Mouse (Mus musculus) forebrain, embryonic 16.5 days (tissue): ENCODE data around the gene Otoa. TPM values are rescaled to one million over a fixed set of nuclear protein-coding genes. Genes with fewer than 3 reads are reported as not detected.

ENCODE experiments used
- ATAC-seq: fragments of 200-750 bp; cut with Nextera tagmentation; 2 replicates; pipeline ENCODE4 v1.8.0; 2017; ENCODE audit warnings: mild to moderate bottlenecking, moderate library complexity
- H3K27ac ChIP-seq: fragments of 300-500 bp; sonication (generic); 2 replicates; pipeline ENCODE4 v1.5.1; 2014; ENCODE audit warnings: low read length, control low read depth
- H3K27me3 ChIP-seq: fragments of 300-500 bp; sonication (generic); replicated peaks from 2 replicates; pipeline ENCODE4 v1.6.1; 2014; ENCODE audit warnings: low read length; ENCODE audit not compliant: control insufficient read depth, insufficient read depth
- H3K36me3 ChIP-seq: fragments of 300-500 bp; sonication (generic); 2 replicates; pipeline ENCODE4 v1.6.1; 2014; ENCODE audit not compliant: control insufficient read depth, insufficient read depth
- H3K4me1 ChIP-seq: fragments of 300-500 bp; sonication (generic); replicated peaks from 2 replicates; pipeline ENCODE4 v1.6.1; 2014; ENCODE audit warnings: low read length; ENCODE audit not compliant: control insufficient read depth, insufficient read depth
- H3K4me2 ChIP-seq: fragments of 300-500 bp; sonication (generic); 2 replicates; pipeline ENCODE4 v1.6.1; 2014; ENCODE audit warnings: mild to moderate bottlenecking, low read length, control low read depth
- H3K4me3 ChIP-seq: fragments of 300-500 bp; sonication (generic); replicated peaks from 2 replicates; pipeline ENCODE4 v1.5.1; 2014; ENCODE audit warnings: mild to moderate bottlenecking, low read length, control low read depth
- H3K9ac ChIP-seq: fragments of 300-500 bp; sonication (generic); replicated peaks from 2 replicates; pipeline ENCODE4 v1.6.1; 2014; ENCODE audit warnings: low read depth, low read length, control low read depth
- H3K9me3 ChIP-seq: fragments of 300-500 bp; sonication (generic); 2 replicates; pipeline ENCODE4 v1.6.1; 2016; ENCODE audit warnings: low read length; ENCODE audit not compliant: control insufficient read depth
- WGBS: fragments of 180-500 bp; shearing (Covaris S2); extraction: QIAGEN DNeasy Blood & Tissue Kit; methylation state at CpG from one replicate; pipeline ENCODE4 v1.1.7; 2014; 5-methylcytosine and 5-hydroxymethylcytosine counted together
- polyA plus RNA-seq: library from polyadenylated mRNA; unstranded; fragments of >200 nt; fragmentation: Nextera tagmentation; extraction: Ambion mirVana; gene quantifications from 2 replicates; pipeline ENCODE4 v1.2.1, GENCODE M21; 2015

The Otoa gene
- polyA plus RNA-seq, 1 experiment from 2014 or later, result not detected

GRCm38 (mm10) chr7:121045671-121046453 lies 35.6 kb upstream of the Otoa start:
- no peak overlapping the region for H3K4me2 ChIP-seq
- no peaks in the 10 kb centered on the region for H3K4me1 ChIP-seq
- no peaks in the 10 kb centered on the region for H3K9me3 ChIP-seq
- 97% methylated on average over 6 of the region's 6 CpGs for WGBS
- no peaks in the 10 kb centered on the region for H3K36me3 ChIP-seq
- no peak for ATAC-seq
- H3K9ac ChIP-seq, result no peak overlapping the region
- no peak overlapping the region for H3K27ac ChIP-seq
- no peaks in the 10 kb centered on the region for H3K27me3 ChIP-seq
- no peak overlapping the region for H3K4me3 ChIP-seq

GRCm38 (mm10) chr7:121047624-121048023 lies 33.8 kb upstream of the Otoa start:
- no peak overlapping the region for H3K4me3 ChIP-seq
- no peak overlapping the region for H3K4me2 ChIP-seq
- WGBS, result 100% methylated on average over 2 of the region's 2 CpGs
- H3K9me3 ChIP-seq, result no peaks in the 10 kb centered on the region
- no peaks in the 10 kb centered on the region; the same call in 1 of the 2 replicates for H3K36me3 ChIP-seq
- no peak for ATAC-seq
- H3K27ac ChIP-seq, result no peak overlapping the region
- no peaks in the 10 kb centered on the region for H3K4me1 ChIP-seq
- no peak overlapping the region for H3K9ac ChIP-seq
- H3K27me3 ChIP-seq, result no peaks in the 10 kb centered on the region

GRCm38 (mm10) chr7:121053071-121053470 lies 28.4 kb upstream of the Otoa start:
- H3K4me1 ChIP-seq, result no peaks in the 10 kb centered on the region
- no peak overlapping the region for H3K27ac ChIP-seq
- no peak for ATAC-seq
- WGBS, result 87% methylated on average over 4 of the region's 4 CpGs
- peaks cover 4% of the 10 kb centered on the region for H3K36me3 ChIP-seq
- H3K9ac ChIP-seq, result no peak overlapping the region
- no peak overlapping the region for H3K4me3 ChIP-seq
- no peaks in the 10 kb centered on the region for H3K27me3 ChIP-seq
- no peak overlapping the region for H3K4me2 ChIP-seq
- H3K9me3 ChIP-seq, result no peaks in the 10 kb centered on the region

- 61% methylated on average over 6 of the region's 6 CpGs for WGBS
- no peak overlapping the region for H3K4me2 ChIP-seq
- no peak overlapping the region for H3K9ac ChIP-seq
- H3K36me3 ChIP-seq, result peaks cover 12% of the 10 kb centered on the region
- H3K27me3 ChIP-seq, result no peaks in the 10 kb centered on the region
- no peak overlapping the region for H3K4me3 ChIP-seq
- no peak overlapping the region for H3K27ac ChIP-seq
- ATAC-seq, result no peak
- H3K9me3 ChIP-seq, result no peaks in the 10 kb centered on the region
- peaks cover 4% of the 10 kb centered on the region for H3K4me1 ChIP-seq
These were observed 21.8 kb upstream of the Otoa start for GRCm38 (mm10) chr7:121059477-121060218.

GRCm38 (mm10) chr7:121064309-121064708 lies 17.1 kb upstream of the Otoa start:
- Histone ChIP-seq H3K36me3 (0 out of 2 replicates have a peak, but pooled peaks cover under 1% of the 10 kb centered on the region), H3K4me2 (no peak overlapping the region), H3K4me1 (peaks cover 4% of the 10 kb centered on the region), H3K9ac (no peak overlapping the region), H3K27me3 (no peaks in the 10 kb centered on the region), H3K4me3 (no peak overlapping the region), H3K27ac (no peak overlapping the region), H3K9me3 (no peaks in the 10 kb centered on the region)
- no peak for ATAC-seq
- 63% methylated on average over 4 of the region's 4 CpGs for WGBS

DNA sequence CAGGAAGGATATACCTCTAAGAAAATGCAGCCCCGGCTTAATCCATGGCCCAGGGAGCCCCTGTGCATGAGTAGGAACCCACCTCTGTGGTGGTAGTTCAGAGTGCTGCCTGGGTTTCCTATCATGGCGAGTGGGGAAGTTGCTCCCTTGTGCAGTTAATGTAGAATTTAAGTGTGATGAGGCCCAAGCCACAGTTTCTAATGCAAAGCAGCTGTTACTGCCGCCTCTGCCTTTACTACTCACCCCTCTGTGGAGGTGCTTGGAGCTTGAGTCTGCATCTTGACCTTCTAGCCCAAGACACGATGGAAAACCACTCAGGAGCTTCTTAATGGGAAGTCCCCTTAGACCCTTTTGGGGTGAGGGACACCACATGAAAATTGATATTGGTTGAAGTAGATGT lies 10.2 kb upstream of the Otoa start:
- Histone ChIP-seq H3K9ac (no peak overlapping the region), H3K4me1 (no peaks in the 10 kb centered on the region), H3K36me3 (no peaks in the 10 kb centered on the region), H3K4me3 (no peak overlapping the region), H3K4me2 (no peak overlapping the region), H3K27ac (no peak overlapping the region), H3K27me3 (no peaks in the 10 kb centered on the region), H3K9me3 (no peaks in the 10 kb centered on the region)
- 91% methylated on average over 4 of the region's 4 CpGs for WGBS
- no peak for ATAC-seq

DNA sequence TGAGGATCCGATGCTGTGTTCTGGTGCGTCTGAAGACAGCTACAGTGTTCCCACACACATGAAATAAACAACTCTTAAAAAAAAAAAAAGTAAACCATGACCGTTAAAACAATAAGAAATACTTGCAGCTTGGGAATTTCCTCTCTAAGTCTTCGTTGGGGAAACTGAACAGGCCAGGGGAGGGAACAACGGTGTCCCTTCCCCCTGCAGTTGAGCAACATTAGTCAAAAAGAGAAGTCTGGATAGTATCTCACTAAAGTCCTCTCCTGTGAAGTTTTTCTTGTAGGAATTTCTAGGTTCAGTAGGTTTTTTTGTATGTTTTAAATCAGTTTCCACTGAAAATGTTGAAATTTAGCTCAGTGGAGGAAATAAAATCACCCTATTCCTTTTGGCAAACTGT lies 8.9 kb upstream of the Otoa start:
- Histone ChIP-seq H3K27ac (no peak overlapping the region), H3K9me3 (no peaks in the 10 kb centered on the region), H3K27me3 (no peaks in the 10 kb centered on the region), H3K4me2 (no peak overlapping the region), H3K9ac (no peak overlapping the region), H3K4me3 (no peak overlapping the region), H3K4me1 (no peaks in the 10 kb centered on the region), H3K36me3 (no peaks in the 10 kb centered on the region)
- ATAC-seq, result no peak
- WGBS, result 94% methylated on average over 5 of the region's 5 CpGs

GRCm38 (mm10) chr7:121074281-121074680 lies 7.2 kb upstream of the Otoa start, which contains the start of gene Igsf6:
Igsf6 (minus strand) TSS chr7:121074572.
- Histone ChIP-seq H3K9me3 (no peaks in the 10 kb centered on the region), H3K4me2 (no peak within 1 kb of the TSS), H3K27me3 (no peaks in the 10 kb centered on the region), H3K9ac (no peak within 1 kb of the TSS), H3K4me1 (0 out of 2 replicates have a peak, but pooled peaks cover 3% of the 10 kb centered on the region), H3K27ac (no peak within 1 kb of the TSS), H3K36me3 (no peaks in the 10 kb centered on the region), H3K4me3 (no peak within 1 kb of the TSS)
- no peak for ATAC-seq
- WGBS, result 85% methylated on average over 11 of the region's 11 CpGs

DNA sequence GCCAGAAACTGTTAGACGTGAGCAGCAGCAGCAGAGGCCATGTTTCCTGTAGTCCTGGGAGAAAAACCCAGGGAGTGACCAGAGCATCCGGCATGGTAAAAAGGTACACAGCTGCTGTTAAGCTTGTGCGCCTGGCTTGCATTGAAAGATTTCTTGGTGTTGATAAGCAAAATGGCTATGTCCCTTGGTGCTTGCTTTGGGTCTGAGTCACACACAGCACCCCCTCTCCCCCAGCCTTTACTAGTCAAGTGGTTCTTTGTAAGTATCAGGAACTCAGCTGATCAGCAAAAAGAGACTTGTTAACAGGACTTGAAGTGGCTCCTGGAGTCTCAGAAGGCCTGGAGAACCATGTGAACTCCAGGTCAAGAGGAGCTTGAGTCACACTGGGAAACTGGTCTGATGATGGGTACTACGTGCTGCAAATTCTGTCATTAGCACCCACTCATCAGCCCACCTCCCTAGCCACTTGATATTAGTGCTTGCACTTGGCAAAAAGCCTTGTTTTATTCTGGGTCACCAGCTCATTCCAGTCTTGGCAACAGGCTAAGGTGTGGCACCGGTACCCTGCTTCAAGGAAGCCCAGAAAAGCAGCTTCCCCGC lies 6.5 kb upstream of the Otoa start:
- WGBS, result 77% methylated on average over 6 of the region's 6 CpGs
- Histone ChIP-seq H3K9me3 (no peaks in the 10 kb centered on the region), H3K36me3 (no peaks in the 10 kb centered on the region), H3K4me3 (no peak overlapping the region), H3K4me1 (0 out of 2 replicates have a peak, but pooled peaks cover 3% of the 10 kb centered on the region), H3K27ac (no peak overlapping the region), H3K9ac (no peak overlapping the region), H3K27me3 (no peaks in the 10 kb centered on the region), H3K4me2 (no peak overlapping the region)
- no peak for ATAC-seq
